Mouse (Mus musculus) adrenal gland, adult 8-10 months (tissue): ENCODE measurements around the gene Vmn1r87. TPM values are rescaled to one million over a fixed set of nuclear protein-coding genes. Genes with fewer than 3 reads are reported as not detected.
A peak's percentile ranks its signal among the peaks of the same experiment; 100 is the strongest.

Source experiments
- DNase-seq: peaks from one replicate; pipeline ENCODE4 v3.0.0; 2022
- total RNA-seq, 4 experiments: library from RNA; stranded (reverse); gene quantifications; 2 replicates each; pipeline ENCODE4 v1.2.4; 2022

Vmn1r87 gene
- not detected for total RNA-seq

- DNase-seq = no peak
Observed at GRCm38 (mm10) chr7:13140057-13140456, at the start of gene Vmn1r87. TSS of gene Vmn1r87 (minus strand) at chr7:13140157.

- DNase-seq = no peak
Observed at GRCm38 (mm10) chr7:13159268-13159667, 19.3 kb upstream of the Vmn1r87 start, which contains the start of gene Vmn1r88. TSS of gene Vmn1r88 (plus strand) at chr7:13159568.

DNA sequence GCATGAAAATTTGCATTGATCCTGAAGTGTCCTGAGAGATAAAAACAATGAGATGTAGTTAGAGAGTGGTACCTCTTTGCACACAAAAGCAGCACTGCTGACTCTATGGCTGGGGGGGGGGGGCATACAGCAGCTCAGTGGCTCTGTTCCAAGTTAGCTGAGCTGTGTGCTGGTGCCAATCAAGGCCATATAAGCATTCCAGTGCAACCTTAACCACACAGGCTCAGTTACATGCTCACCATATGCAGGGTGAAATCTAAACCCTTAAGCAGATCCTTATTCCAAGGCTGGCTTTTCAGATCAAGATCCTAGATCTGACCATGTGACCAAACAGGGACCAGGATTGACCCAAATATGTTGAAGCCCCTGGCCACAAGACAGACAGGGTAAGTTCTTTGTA lies 2.6 kb downstream of the Vmn1r87 start:
- DNase-seq = no peak

DNA sequence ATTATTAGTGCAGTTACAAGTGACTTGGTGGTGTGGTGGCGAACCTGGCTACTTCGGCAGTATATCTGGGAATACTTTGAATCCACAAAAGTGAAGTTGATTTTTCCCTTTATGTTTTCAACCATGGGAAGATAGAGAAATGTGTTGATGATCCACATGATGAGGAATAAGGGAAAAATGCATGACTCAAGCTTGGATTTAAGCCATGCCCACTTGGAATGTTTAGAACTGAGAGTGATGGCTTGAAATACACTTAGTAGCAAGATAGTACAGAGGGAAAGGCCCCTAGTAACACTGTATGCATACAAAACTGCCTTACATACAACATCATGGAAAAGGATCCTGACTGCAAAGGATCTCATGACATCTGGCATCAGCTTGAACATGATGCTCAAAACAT lies 8.1 kb downstream of the Vmn1r87 start:
- DNase-seq = no peak

GRCm38 (mm10) chr7:13123554-13124153 lies 16.3 kb downstream of the Vmn1r87 start:
- peak; percentile 4 for DNase-seq

DNA sequence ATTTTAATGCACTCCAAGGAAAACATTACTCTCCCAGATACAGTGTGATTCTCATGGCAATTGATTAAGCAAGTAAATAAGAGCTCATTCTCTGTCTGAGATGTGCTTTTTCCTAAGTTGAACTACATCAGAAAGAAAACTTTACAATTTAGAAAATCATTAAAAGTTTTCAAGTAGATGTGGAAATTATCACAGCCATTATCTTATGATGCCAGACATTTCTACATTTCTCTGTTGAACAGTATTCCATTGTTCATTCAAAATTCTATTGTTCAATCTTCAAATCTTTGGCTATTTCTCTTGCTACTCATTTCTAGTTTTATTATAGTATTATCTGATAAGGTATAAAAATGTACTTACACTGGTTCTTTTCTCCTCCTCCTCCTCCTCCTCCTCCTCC lies 20.1 kb downstream of the Vmn1r87 start, which contains the start of gene Vmn1r86:
Gene Vmn1r86, minus strand, starts transcription at position 101 of the 400 bp plus-strand sequence.
- no peak for DNase-seq

DNA sequence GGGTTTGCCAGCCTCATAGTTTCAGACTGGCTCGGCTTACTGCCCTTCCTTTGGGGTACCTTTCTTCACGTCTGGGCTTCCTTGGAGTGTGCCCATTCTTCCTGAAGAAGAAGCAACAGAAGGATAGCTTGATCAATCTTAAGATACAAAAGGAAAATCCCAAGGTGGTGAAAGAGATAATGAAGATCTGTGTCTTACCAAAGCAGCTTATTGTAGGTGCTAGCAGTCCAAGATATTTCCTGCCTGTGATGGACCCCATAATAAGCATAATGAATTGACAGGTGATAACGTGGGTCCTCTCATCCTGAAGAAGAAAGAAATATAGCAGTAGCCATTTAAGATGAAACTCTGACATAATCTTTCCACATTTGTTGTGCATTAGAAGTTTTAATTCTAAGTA lies 44.9 kb downstream of the Vmn1r87 start, which contains the start of gene Vmn1r85:
Gene Vmn1r85, minus strand, starts transcription at position 101 of the 400 bp plus-strand sequence.
- no peak for DNase-seq

Other genes starting within 250 kb of the Vmn1r87 start
- gene Zscan22, start 242.3 kb downstream of the Vmn1r87 start, total RNA-seq = 10 to 100 TPM; 12.0 to 19.1 (median 16.4) TPM
- gene Rps5, start 217.9 kb downstream of the Vmn1r87 start, total RNA-seq = 100 to 1,000 TPM; 901 to 965 (median 918) TPM
- under 1 TPM; 0.20 to 0.38 (median 0.34) TPM for gene Rnf225, start 212.7 kb downstream of the Vmn1r87 start, total RNA-seq
- gene Zfp324, start 174.3 kb downstream of the Vmn1r87 start, total RNA-seq = 10 to 100 TPM; 11.9 to 15.8 (median 13.8) TPM
- 10 to 100 TPM in 2 of 4 experiments, 1 to 10 TPM in 2; 6.9 to 12.6 (median 10.1) TPM for gene Zfp446, start 162.3 kb downstream of the Vmn1r87 start, total RNA-seq
- gene Slc27a5, start 142.0 kb downstream of the Vmn1r87 start, total RNA-seq = under 1 TPM in 2 of 4 experiments, not detected in 2; 0.18 to 0.32 TPM
- 100 to 1,000 TPM; 223 to 300 (median 260) TPM for gene Trim28, start 141.0 kb downstream of the Vmn1r87 start, total RNA-seq
- gene Zbtb45, start 130.1 kb downstream of the Vmn1r87 start, total RNA-seq = 10 to 100 TPM; 15.2 to 19.9 (median 17.5) TPM
- 100 to 1,000 TPM; 235 to 249 (median 240) TPM for gene Chmp2a, start 105.3 kb downstream of the Vmn1r87 start, total RNA-seq
- 100 to 1,000 TPM; 168 to 169 (median 168) TPM for gene Ube2m, start 101.9 kb downstream of the Vmn1r87 start, total RNA-seq
- 1 to 10 TPM; 3.2 to 7.5 (median 5.9) TPM for gene Mzf1, start 85.4 kb downstream of the Vmn1r87 start, total RNA-seq
- gene Vmn1r85, start 45.0 kb downstream of the Vmn1r87 start, total RNA-seq = not detected
- not detected for gene Vmn1r86, start 20.2 kb downstream of the Vmn1r87 start, total RNA-seq
- under 1 TPM; 0.05 to 0.17 (median 0.10) TPM for gene Vmn1r88, start 19.4 kb upstream of the Vmn1r87 start, total RNA-seq
- gene Vmn1r89, start 72.9 kb upstream of the Vmn1r87 start, total RNA-seq = not detected
- 10 to 100 TPM; 10.5 to 11.8 (median 11.1) TPM for gene Lig1, start 137.1 kb upstream of the Vmn1r87 start, total RNA-seq
- 10 to 100 TPM; 12.3 to 19.2 (median 14.8) TPM for gene Zswim9, start 138.6 kb upstream of the Vmn1r87 start, total RNA-seq
- gene Pla2g4c, start 184.5 kb upstream of the Vmn1r87 start, total RNA-seq = under 1 TPM; 0.17 to 0.56 (median 0.22) TPM